In genomic region chr6:86584296-86585015, GRCm38 (mm10) we compare ENCODE assay signal across 8 mouse cellular contexts. TPM values are rescaled to one million over a fixed set of nuclear protein-coding genes. Genes with fewer than 3 reads are reported as not detected.
DNase-seq lines count a peak whose midpoint lies in the region.

No protein-coding gene starts in this region.

- H3K27ac ChIP-seq in hindbrain, embryonic 10.5 days: peak overlapping the region; percentile 87

- WGBS in hindbrain, embryonic 10.5 days: 35% methylated on average over 14 of the region's 14 CpGs

- H3K4me1 ChIP-seq in hindbrain, embryonic 10.5 days (replicated peaks): peaks cover 31% of the 10 kb centered on the region

- peak; percentile 95 for DNase-seq in R1 (ENCODE audit: low read depth, low spot score)
- peak; percentile 55 to 67 for DNase-seq in cerebellum, adult 18-20 months
- peak; percentile 80 to 86 for DNase-seq in frontal cortex, adult 2 months (ENCODE audit: extremely low spot score in 1 of 2, low spot score in 1 of 2)
- peak; percentile 33 for DNase-seq in hindbrain, embryonic 10.5 days (ENCODE audit: low spot score)
- DNase-seq in layer of hippocampus, postnatal 36 days: peak; percentile 74 to 76
- peak; percentile 58 to 68 for DNase-seq in lung, postnatal 4 days
- DNase-seq in right cerebral cortex, postnatal 4 days: peak; percentile 64
- no peak for DNase-seq in T-cell, adult 2 months (ENCODE audit: low spot score)

- no peaks in the 10 kb centered on the region for H3K9me3 ChIP-seq in hindbrain, embryonic 10.5 days

- H3K27me3 ChIP-seq in hindbrain, embryonic 10.5 days (ENCODE audit: insufficient read depth, poor library complexity, severe bottlenecking): no peaks in the 10 kb centered on the region

- H3K4me3 ChIP-seq in hindbrain, embryonic 10.5 days: peak overlapping the region; percentile 40

- H3K36me3 ChIP-seq in hindbrain, embryonic 10.5 days: no peaks in the 10 kb centered on the region

RNA-seq across cellular contexts. Expression of gene Asprv1, which starts 43.5 kb away (rescaled TPM):
- 2.9 and 3.4 TPM in 2 replicates for polyA plus RNA-seq in frontal cortex, adult 2 months (2012; rRNA removed)
- polyA plus RNA-seq in hindbrain, embryonic 10.5 days (2016; fragmentation: Nextera tagmentation; extraction: Ambion mirVana): 0.71 TPM in 2 replicates
- total RNA-seq in layer of hippocampus, postnatal 36 days (2021): 1 to 10 TPM in 1 of 2 experiments, under 1 TPM in 1; 0.88 to 1.7 TPM

RNA-seq across cellular contexts. Expression of gene Pcbp1, which starts 58.3 kb away (rescaled TPM):
- 169 and 180 TPM in 2 replicates for polyA plus RNA-seq in frontal cortex, adult 2 months (2012; rRNA removed)
- polyA plus RNA-seq in hindbrain, embryonic 10.5 days (2016; fragmentation: Nextera tagmentation; extraction: Ambion mirVana): 478 and 520 TPM in 2 replicates
- 100 to 1,000 TPM; 177 to 186 TPM for total RNA-seq in layer of hippocampus, postnatal 36 days (2021)
